Mouse (Mus musculus): ENCODE data around the gene Slc17a7. TPM values are rescaled to one million over a fixed set of nuclear protein-coding genes. Genes with fewer than 3 reads are reported as not detected.

Slc17a7 gene
- polyA plus RNA-seq, 1 experiment from 2014 or later = 2.6 TPM

DNA sequence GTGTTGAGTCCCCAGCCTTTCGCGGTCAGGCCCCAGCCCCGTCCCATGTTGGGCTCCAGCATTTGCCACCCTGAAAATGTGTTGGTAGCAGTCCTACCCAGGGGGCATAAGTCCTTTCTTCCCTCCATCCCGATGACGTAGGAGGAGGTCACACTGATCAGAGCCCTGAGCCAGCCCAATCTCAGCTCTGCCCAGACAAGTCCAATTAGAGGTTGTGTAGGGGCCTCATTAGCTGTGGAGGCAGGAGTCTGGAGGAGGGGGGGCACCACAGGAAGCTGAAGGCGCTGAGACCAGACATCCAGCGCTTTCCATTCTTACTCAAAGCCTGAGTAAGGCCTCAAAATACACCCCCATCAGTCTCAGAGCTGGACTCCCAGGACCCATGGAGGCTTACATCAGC, 22.2 kb downstream of the Slc17a7 start:
- H3K36me3 ChIP-seq = no peaks in the 10 kb centered on the region
- H3K4me2 ChIP-seq (replicated peaks) = no peak overlapping the region
- H3K4me3 ChIP-seq = no peak overlapping the region
- H3K9me3 ChIP-seq = 0 out of 2 replicates have a peak, but pooled peaks cover 2% of the 10 kb centered on the region
- WGBS = 63% methylated on average over 7 of the region's 7 CpGs
- no peak overlapping the region for H3K27ac ChIP-seq
- H3K27me3 ChIP-seq (replicated peaks) = peaks cover 74% of the 10 kb centered on the region
- no peak for ATAC-seq (ENCODE audit: low FRiP score, low read depth)
- no peak overlapping the region for H3K9ac ChIP-seq
- H3K4me1 ChIP-seq = peaks cover 14% of the 10 kb centered on the region

- Histone ChIP-seq H3K36me3 (no peaks in the 10 kb centered on the region), H3K4me3 (no peak overlapping the region), H3K9ac (no peak overlapping the region), H3K4me2 (replicated peaks) (no peak overlapping the region), H3K27ac (no peak overlapping the region), H3K9me3 (no peaks in the 10 kb centered on the region), H3K27me3 (replicated peaks) (peaks cover 46% of the 10 kb centered on the region), H3K4me1 (peaks cover 7% of the 10 kb centered on the region)
- no peak for ATAC-seq (ENCODE audit: low FRiP score, low read depth)
- WGBS = 61% methylated on average over 16 of the region's 16 CpGs
Observed at GRCm38 (mm10) chr7:45189600-45189999, 25.9 kb downstream of the Slc17a7 start.

- WGBS = 95% methylated on average over 6 of the region's 6 CpGs
- no peak overlapping the region for H3K4me3 ChIP-seq
Observed at GRCm38 (mm10) chr7:45190186-45190585, 26.4 kb downstream of the Slc17a7 start.

GRCm38 (mm10) chr7:45191161-45191560, 27.4 kb downstream of the Slc17a7 start:
- Histone ChIP-seq H3K9ac (no peak overlapping the region), H3K4me2 (replicated peaks) (no peak overlapping the region), H3K4me3 (no peak overlapping the region), H3K27ac (no peak overlapping the region), H3K9me3 (no peaks in the 10 kb centered on the region), H3K27me3 (replicated peaks) (peaks cover 35% of the 10 kb centered on the region), H3K4me1 (peaks cover 7% of the 10 kb centered on the region), H3K36me3 (no peaks in the 10 kb centered on the region)
- ATAC-seq (ENCODE audit: low FRiP score, low read depth) = no peak
- WGBS = 80% methylated on average over 2 of the region's 2 CpGs

More at GRCm38 (mm10) chr7:45190186-45190585, 26.4 kb downstream of the Slc17a7 start:
- Histone ChIP-seq H3K27me3 (replicated peaks) (peaks cover 43% of the 10 kb centered on the region), H3K27ac (no peak overlapping the region), H3K9ac (no peak overlapping the region), H3K9me3 (no peaks in the 10 kb centered on the region), H3K4me1 (peaks cover 7% of the 10 kb centered on the region), H3K4me2 (replicated peaks) (no peak overlapping the region), H3K36me3 (no peaks in the 10 kb centered on the region)
- no peak for ATAC-seq (ENCODE audit: low FRiP score, low read depth)

DNA sequence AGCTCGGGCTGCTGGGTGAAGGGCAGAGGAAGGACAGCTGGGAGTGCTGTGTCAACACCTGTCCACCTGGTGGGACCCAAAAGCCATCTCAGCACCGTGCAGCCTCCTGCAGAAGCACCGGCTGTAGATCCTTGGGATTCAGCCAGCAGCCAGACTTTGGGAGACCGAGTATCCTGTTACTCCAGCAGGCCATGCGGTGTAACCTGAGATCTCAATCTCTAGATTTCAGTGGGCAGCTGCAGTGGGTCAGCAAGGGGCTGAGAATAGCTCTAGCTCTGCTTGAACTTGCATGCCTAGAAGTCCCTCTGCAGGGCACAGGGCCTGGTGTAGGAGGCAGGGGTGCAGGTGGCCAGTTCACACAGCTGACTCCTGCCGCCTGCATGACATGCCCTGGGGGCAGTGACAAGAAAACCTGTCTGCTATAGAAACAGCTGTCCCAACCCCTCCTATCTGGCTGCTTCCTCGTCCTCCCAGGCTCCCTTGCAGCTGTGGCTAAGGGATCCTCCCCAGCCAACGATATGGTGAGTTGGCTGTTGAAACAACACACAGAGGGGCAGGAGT, 28.1 kb downstream of the Slc17a7 start:
- H3K9ac ChIP-seq = no peak overlapping the region
- ATAC-seq (ENCODE audit: low FRiP score, low read depth) = no peak
- H3K4me1 ChIP-seq = peaks cover 7% of the 10 kb centered on the region
- 21% methylated on average over 8 of the region's 8 CpGs for WGBS
- no peak overlapping the region for H3K4me2 ChIP-seq (replicated peaks)
- H3K4me3 ChIP-seq = no peak overlapping the region
- no peak overlapping the region for H3K27ac ChIP-seq
- no peaks in the 10 kb centered on the region for H3K9me3 ChIP-seq
- peaks cover 31% of the 10 kb centered on the region for H3K27me3 ChIP-seq (replicated peaks)
- H3K36me3 ChIP-seq = no peaks in the 10 kb centered on the region

DNA sequence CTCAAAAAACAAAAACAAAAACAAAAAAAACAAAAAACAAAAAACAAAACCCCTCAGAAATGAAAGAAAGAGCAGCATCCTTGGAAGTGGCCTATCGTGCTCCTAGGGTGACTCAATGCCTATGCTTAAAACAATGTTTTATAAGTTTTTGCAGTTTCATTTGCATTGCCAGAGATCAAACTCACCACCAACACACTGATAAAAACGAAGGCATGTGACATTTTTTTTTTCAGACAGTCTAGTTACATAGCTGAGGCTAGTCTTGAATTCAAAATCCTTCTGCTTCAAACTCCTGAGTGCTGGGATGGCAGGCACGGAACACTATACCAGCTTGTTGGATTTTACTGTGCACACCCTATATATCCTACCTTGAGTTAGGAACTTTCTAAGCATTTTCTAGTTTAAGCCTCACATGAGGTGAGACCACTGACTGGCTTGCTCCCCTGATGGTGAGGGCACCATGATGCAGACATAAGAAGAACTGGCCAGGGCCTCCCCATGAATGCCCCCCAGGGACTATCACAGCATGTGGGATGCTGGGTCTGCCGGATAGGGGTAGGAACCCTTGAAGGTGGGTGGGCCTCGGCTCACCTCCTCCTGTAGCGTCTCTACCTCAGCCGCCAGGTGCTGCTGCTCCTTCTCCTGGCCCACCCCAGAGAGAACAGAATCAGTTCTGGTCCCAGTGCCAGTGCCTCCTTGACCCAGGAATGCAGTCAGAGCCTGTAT, 29.0 kb downstream of the Slc17a7 start:
- Histone ChIP-seq H3K9ac (no peak overlapping the region), H3K4me1 (peaks cover 7% of the 10 kb centered on the region), H3K4me3 (no peak overlapping the region), H3K27me3 (replicated peaks) (peaks cover 28% of the 10 kb centered on the region), H3K36me3 (no peaks in the 10 kb centered on the region), H3K4me2 (replicated peaks) (no peak overlapping the region), H3K27ac (no peak overlapping the region), H3K9me3 (no peaks in the 10 kb centered on the region)
- ATAC-seq (ENCODE audit: low FRiP score, low read depth) = no peak
- 85% methylated on average over 7 of the region's 7 CpGs for WGBS

- peaks cover 7% of the 10 kb centered on the region for H3K4me1 ChIP-seq
- no peak overlapping the region for H3K27ac ChIP-seq
- no peak overlapping the region for H3K4me3 ChIP-seq
- no peaks in the 10 kb centered on the region for H3K9me3 ChIP-seq
- H3K9ac ChIP-seq = 0 out of 2 replicates have a peak overlapping the region, but pooled peaks have one; percentile 18
- ATAC-seq (ENCODE audit: low FRiP score, low read depth) = no peak
- H3K4me2 ChIP-seq (replicated peaks) = no peak overlapping the region
- WGBS = 72% methylated on average over 5 of the region's 5 CpGs
- no peaks in the 10 kb centered on the region for H3K36me3 ChIP-seq
- peaks cover 23% of the 10 kb centered on the region; the same call in 1 of the 2 replicates for H3K27me3 ChIP-seq (replicated peaks)
Observed at GRCm38 (mm10) chr7:45193406-45193805, 29.7 kb downstream of the Slc17a7 start.

DNA sequence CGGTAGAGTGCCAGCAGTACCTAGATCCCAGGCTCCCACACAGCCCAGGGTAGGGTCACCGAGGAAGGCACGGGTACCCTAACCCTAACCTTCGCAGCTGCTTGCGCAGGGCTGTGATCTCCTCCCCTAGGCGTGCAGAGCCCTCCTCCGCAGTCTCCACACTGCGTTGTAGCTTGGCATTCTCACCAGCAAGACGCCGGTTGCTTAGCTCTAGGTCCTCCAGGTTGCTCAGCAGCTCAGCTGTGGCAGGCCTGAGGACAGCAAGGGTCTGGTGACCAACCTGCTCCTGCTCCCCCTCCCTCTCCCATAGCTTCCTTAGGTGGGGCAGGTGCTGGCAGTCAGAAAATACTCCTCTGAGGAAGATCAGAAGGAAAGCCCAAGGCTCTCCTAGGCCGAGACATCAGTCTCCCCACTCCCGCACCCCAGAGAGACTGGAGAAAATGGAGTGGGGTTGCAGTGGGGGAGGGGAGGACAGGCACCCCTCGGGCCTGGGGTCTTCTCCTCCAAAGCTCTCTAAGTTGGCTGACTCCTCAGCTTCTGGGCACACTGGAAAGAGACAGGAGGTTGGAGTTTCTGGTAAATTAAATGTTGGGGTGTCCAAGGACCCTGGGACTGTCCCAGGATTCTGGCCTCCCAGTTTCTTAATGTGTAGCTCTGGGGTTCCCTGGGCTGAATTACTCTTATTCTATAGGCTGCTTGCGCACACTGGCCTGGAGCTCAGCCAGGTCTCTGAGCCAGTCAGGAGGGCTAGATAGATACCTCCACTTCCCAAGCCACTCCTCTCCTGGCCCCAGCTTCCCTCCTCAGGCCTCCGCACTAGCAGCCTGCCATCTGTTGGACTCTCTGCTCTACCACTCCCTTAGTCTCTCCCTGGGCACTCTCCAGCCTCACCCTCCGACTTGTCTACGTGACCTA, 30.4 kb downstream of the Slc17a7 start:
- ATAC-seq (ENCODE audit: low FRiP score, low read depth) = no peak
- H3K36me3 ChIP-seq = no peaks in the 10 kb centered on the region
- no peak overlapping the region for H3K4me3 ChIP-seq
- H3K4me2 ChIP-seq (replicated peaks) = no peak overlapping the region
- H3K9me3 ChIP-seq = no peaks in the 10 kb centered on the region
- no peak overlapping the region for H3K27ac ChIP-seq
- peaks cover 18% of the 10 kb centered on the region; the same call in 1 of the 2 replicates for H3K27me3 ChIP-seq (replicated peaks)
- H3K4me1 ChIP-seq = peaks cover 7% of the 10 kb centered on the region
- no peak overlapping the region for H3K9ac ChIP-seq
- 76% methylated on average over 17 of the region's 17 CpGs for WGBS

- no peaks in the 10 kb centered on the region for H3K36me3 ChIP-seq
- no peak for ATAC-seq (ENCODE audit: low FRiP score, low read depth)
- no peak overlapping the region for H3K27ac ChIP-seq
- H3K4me3 ChIP-seq = no peak overlapping the region
- no peaks in the 10 kb centered on the region for H3K9me3 ChIP-seq
- peaks cover 14% of the 10 kb centered on the region; the same call in 1 of the 2 replicates for H3K27me3 ChIP-seq (replicated peaks)
- H3K4me1 ChIP-seq = peaks cover 7% of the 10 kb centered on the region
- no peak overlapping the region for H3K4me2 ChIP-seq (replicated peaks)
- 60% methylated on average over 13 of the region's 13 CpGs for WGBS
- no peak overlapping the region for H3K9ac ChIP-seq
Observed at GRCm38 (mm10) chr7:45195341-45196175, 31.8 kb downstream of the Slc17a7 start.

- Histone ChIP-seq H3K27me3 (replicated peaks) (peaks cover 14% of the 10 kb centered on the region; the same call in 1 of the 2 replicates), H3K9me3 (no peaks in the 10 kb centered on the region), H3K4me3 (no peak overlapping the region), H3K36me3 (no peaks in the 10 kb centered on the region), H3K27ac (no peak overlapping the region), H3K4me2 (replicated peaks) (no peak overlapping the region), H3K4me1 (peaks cover 7% of the 10 kb centered on the region), H3K9ac (no peak overlapping the region)
- 90% methylated on average over 4 of the region's 4 CpGs for WGBS
- no peak for ATAC-seq (ENCODE audit: low FRiP score, low read depth)
Observed at GRCm38 (mm10) chr7:45196176-45196535, 32.4 kb downstream of the Slc17a7 start.

GRCm38 (mm10) chr7:45196994-45197393, 33.2 kb downstream of the Slc17a7 start:
- ATAC-seq (ENCODE audit: low FRiP score, low read depth) = no peak
- 71% methylated on average over 5 of the region's 5 CpGs for WGBS

More at GRCm38 (mm10) chr7:45196994-45197393, 33.2 kb downstream of the Slc17a7 start:
- Histone ChIP-seq H3K4me3 (no peak overlapping the region), H3K4me1 (peaks cover 2% of the 10 kb centered on the region), H3K9ac (no peak overlapping the region), H3K4me2 (replicated peaks) (no peak overlapping the region), H3K36me3 (no peaks in the 10 kb centered on the region), H3K27me3 (replicated peaks) (peaks cover 14% of the 10 kb centered on the region; the same call in 1 of the 2 replicates), H3K27ac (no peak overlapping the region), H3K9me3 (no peaks in the 10 kb centered on the region)

Measured in neural tube, embryonic 12.5 days (tissue).